Mouse (Mus musculus) small intestine, adult 2 months (tissue): ENCODE results near the gene Kars.
A peak's percentile ranks its signal among the peaks of the same experiment; 100 is the strongest.

Source experiments
- CTCF ChIP-seq: fragments of 200-500 bp; IDR thresholded peaks from 2 replicates; pipeline ENCODE4 v1.5.1; 2012; ENCODE audit warnings: low read depth, mild to moderate bottlenecking, control low read depth, inconsistent platforms, low read length, moderate library complexity, mixed read lengths; ENCODE audit not compliant: insufficient replicate concordance, insufficient read length; ENCODE audit errors: extremely low read depth
- POLR2A ChIP-seq: fragments of 200-500 bp; IDR thresholded peaks from 2 replicates; pipeline ENCODE4 v1.6.1; 2012; ENCODE audit warnings: low read depth, mild to moderate bottlenecking, control low read depth, inconsistent platforms, low read length, moderate library complexity

DNA sequence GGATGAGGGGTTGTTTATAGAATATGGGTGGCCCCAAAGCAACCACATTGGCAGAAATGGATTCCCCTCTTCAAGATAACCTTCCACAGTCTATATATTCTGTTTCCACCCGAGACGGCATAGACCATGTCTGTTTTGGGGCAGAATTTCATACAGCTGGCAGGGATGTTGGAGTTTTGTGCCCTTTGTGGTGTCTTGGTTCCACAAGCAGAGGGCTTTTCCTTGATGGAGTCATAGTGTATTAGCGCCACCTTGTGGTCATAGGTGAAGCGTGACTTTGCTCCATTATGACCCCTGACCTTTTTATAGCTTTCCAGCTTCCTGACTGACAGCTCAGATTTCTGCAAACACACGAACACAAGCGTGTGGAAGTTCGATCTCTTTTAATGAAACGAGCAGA is 23.5 kb upstream of the Kars start:
- peak; percentile 43; the same call in 1 of the 2 replicates for TF ChIP-seq CTCF
- no peak for TF ChIP-seq POLR2A
